Mouse (Mus musculus): ENCODE measurements around the gene Dync1li1. TPM values are rescaled to one million over a fixed set of nuclear protein-coding genes. Genes with fewer than 3 reads are reported as not detected.

The Dync1li1 gene
- total and polyA plus RNA-seq, 3 experiments = 35.2 to 40.0 TPM; not detected in 1

DNA sequence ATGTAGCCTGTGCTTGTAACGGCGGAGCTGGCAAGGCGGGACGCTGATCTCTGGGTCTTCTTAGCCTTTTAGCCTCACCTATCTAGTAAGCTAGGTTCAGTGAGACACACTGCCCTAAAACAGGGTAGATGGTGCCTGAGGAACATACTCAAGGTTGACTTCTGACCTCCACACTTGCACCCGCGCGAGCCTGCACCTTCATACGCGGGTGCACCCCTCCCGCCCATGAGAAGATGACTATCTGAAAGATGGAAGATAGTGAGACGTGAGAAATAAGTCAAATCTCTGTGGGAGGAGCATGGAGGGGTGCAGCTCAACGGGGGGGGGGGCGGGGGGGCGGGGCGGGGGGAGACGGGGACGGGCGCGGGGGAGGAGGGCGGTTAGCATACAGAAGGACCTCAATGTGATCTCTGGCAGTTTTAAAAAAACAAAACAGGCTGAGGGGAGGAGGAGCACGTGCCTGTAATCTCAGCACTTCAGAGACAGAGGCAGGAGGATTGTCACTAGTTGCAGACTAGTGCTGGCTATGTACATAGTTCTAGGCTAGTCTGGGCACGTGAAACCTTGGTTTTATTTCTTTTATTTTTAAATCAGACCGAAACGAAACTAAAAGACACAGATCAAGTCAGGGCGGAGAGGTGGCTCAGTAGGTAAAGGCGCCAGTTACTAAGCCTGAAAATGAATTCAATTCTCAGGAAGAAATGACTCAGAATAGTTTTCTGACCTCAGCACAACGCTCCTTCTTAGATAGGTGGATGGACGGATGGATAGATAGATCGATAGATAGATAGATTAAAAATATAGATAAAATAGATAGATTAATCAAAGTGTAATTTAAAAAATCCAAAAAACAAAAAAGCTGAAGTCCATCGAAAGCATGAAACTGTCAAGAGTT lies 41.6 kb downstream of the Dync1li1 start:
- H3K4me3 ChIP-seq (ENCODE audit: control insufficient read depth in 1 of 2, insufficient read depth in 1 of 2, low read depth in 2 of 2, low read length in 2 of 2) = peak overlapping the region; percentile 62 to 98
- peaks cover 6 to 23% of the 10 kb centered on the region in 2 experiments for H3K4me1 ChIP-seq (ENCODE audit: control insufficient read depth in 1 of 2, insufficient read depth in 2 of 2, low read length in 2 of 2)
- H3K36me3 ChIP-seq (ENCODE audit: control insufficient read depth in 1 of 2, insufficient read depth in 2 of 2, low read length in 2 of 2) = peaks cover 0 to 25% of the 10 kb centered on the region in 2 experiments; a peak in 2 of 4 replicates
- H3K79me2 ChIP-seq (ENCODE audit: control insufficient read depth, insufficient read depth, low read length, poor library complexity) = peaks cover 25% of the 10 kb centered on the region
- peak overlapping the region; percentile 24 for H3K9ac ChIP-seq (ENCODE audit: control insufficient read depth, low read depth, low read length, poor library complexity, severe bottlenecking)
- H3K27me3 ChIP-seq (ENCODE audit: control insufficient read depth in 1 of 2, insufficient read depth in 2 of 2, low read length in 2 of 2) = no peaks in the 10 kb centered on the region
- 0 out of 2 replicates have a peak overlapping the region, but pooled peaks have one; percentile 5 for H3K27ac ChIP-seq (ENCODE audit: control insufficient read depth, low read depth, low read length)
- no peaks in the 10 kb centered on the region for H3K9me3 ChIP-seq (replicated peaks; ENCODE audit: insufficient read depth, low read length)
- peak; percentile 59 for DNase-seq (ENCODE audit: low read depth, low spot score)
- TF ChIP-seq CHD2 (IDR thresholded peaks at IDR 0.05; ENCODE audit: low read length) (no peak), POLR2AphosphoS2 (IDR thresholded peaks at IDR 0.05; ENCODE audit: low read length) (no peak), ETS1 (IDR thresholded peaks at IDR 0.05; ENCODE audit: low read depth, low read length) (no peak), USF2 (IDR thresholded peaks at IDR 0.05; ENCODE audit: borderline replicate concordance in 1 of 2, insufficient read depth in 1 of 2, low read depth in 1 of 2, low read length in 2 of 2) (no peak), BHLHE40 (IDR thresholded peaks at IDR 0.05; ENCODE audit: borderline replicate concordance, low read depth, low read length) (peak; percentile 94), RCOR1 (IDR thresholded peaks at IDR 0.05; ENCODE audit: low read depth, low read length) (no peak), SIN3A (IDR thresholded peaks at IDR 0.05; ENCODE audit: low read length) (peak; percentile 72), POLR2AphosphoS5 (IDR thresholded peaks at IDR 0.05; ENCODE audit: borderline replicate concordance, low read depth, low read length) (no peak), USF1 (IDR thresholded peaks at IDR 0.05; ENCODE audit: low read depth, low read length) (peak; percentile 56; the same call in 1 of the 2 replicates), NELFE (IDR thresholded peaks at IDR 0.05; ENCODE audit: low read depth, low read length) (no peak), ZMIZ1 (IDR thresholded peaks at IDR 0.05; ENCODE audit: low read depth, low read length) (no peak), CHD1 (IDR thresholded peaks at IDR 0.05; ENCODE audit: low read depth, low read length) (no peak), GABPA (IDR thresholded peaks at IDR 0.05; ENCODE audit: low read depth, low read length) (no peak), EP300 (IDR thresholded peaks at IDR 0.05; ENCODE audit: low read depth in 1 of 2, low read length in 2 of 2) (no peak), JUND (IDR thresholded peaks at IDR 0.05; ENCODE audit: low read depth, low read length) (no peak), HCFC1 (IDR thresholded peaks at IDR 0.05; ENCODE audit: low read depth, low read length) (no peak), MYB (IDR thresholded peaks at IDR 0.05; ENCODE audit: low read depth, low read length) (no peak), UBTF (IDR thresholded peaks at IDR 0.05; ENCODE audit: borderline replicate concordance, insufficient read depth, low read depth, low read length) (no peak), MEF2A (IDR thresholded peaks at IDR 0.05; ENCODE audit: extremely low read depth, insufficient replicate concordance, low read depth, low read length, poor library complexity, severe bottlenecking) (no peak), POLR2A (IDR thresholded peaks at IDR 0.05; ENCODE audit: control insufficient read depth in 1 of 2, insufficient read depth in 1 of 2, low read depth in 1 of 2, low read length in 2 of 2, poor library complexity in 1 of 2) (no peak), TBP (IDR thresholded peaks at IDR 0.05; ENCODE audit: low read depth, low read length) (no peak), CTCF (IDR thresholded peaks at IDR 0.05 in 2 of 3, conservative IDR thresholded peaks at IDR 0.05 in 1 of 3; ENCODE audit: control insufficient read depth in 1 of 3, insufficient read depth in 1 of 3, low read depth in 2 of 3, low read length in 3 of 3, poor library complexity in 1 of 3, severe bottlenecking in 1 of 3) (no peak), MYC (IDR thresholded peaks at IDR 0.05; ENCODE audit: low read depth, low read length) (0 out of 2 replicates have a peak, but pooled peaks have one; percentile 43), NRF1 (IDR thresholded peaks at IDR 0.05; ENCODE audit: insufficient read depth, low read depth, low read length, poor library complexity, severe bottlenecking) (no peak), TCF12 (IDR thresholded peaks at IDR 0.05; ENCODE audit: low read depth, low read length) (no peak), MAFK (IDR thresholded peaks at IDR 0.05; ENCODE audit: borderline replicate concordance, low read depth, low read length) (no peak), MAZ (IDR thresholded peaks at IDR 0.05; ENCODE audit: low read depth, low read length) (0 out of 2 replicates have a peak, but pooled peaks have one; percentile 35), ELF1 (IDR thresholded peaks at IDR 0.05; ENCODE audit: low read depth, low read length) (no peak), E2F4 (IDR thresholded peaks at IDR 0.05; ENCODE audit: borderline replicate concordance, low read depth, low read length) (no peak), MAX (IDR thresholded peaks at IDR 0.05; ENCODE audit: low read length) (peak; percentile 76), RAD21 (IDR thresholded peaks at IDR 0.05; ENCODE audit: low read depth, low read length) (no peak), KAT2A (conservative IDR thresholded peaks at IDR 0.05; ENCODE audit: low read depth, low read length) (no peak), MXI1 (IDR thresholded peaks at IDR 0.05; ENCODE audit: low read depth, low read length) (peak; percentile 74), TAL1 (IDR thresholded peaks at IDR 0.05; ENCODE audit: low read length) (no peak), ZNF384 (IDR thresholded peaks at IDR 0.05; ENCODE audit: low read depth, low read length) (no peak)

Measured in MEL (cell line).